Mouse (Mus musculus) CD8-positive naive resting alpha-beta T cell, adult 57 days (primary cell): ENCODE results near the gene Gm28998. TPM values are rescaled to one million over a fixed set of nuclear protein-coding genes. Genes with fewer than 3 reads are reported as not detected.

ENCODE experiments used
- total RNA-seq: library from RNA; stranded (reverse); gene quantifications from one replicate; pipeline ENCODE4 v1.2.4, GENCODE M21; 2023

Gene Gm28998
- not detected for total RNA-seq

GRCm38 (mm10) chrY:7253487-7253886 is at the start of gene Gm28998:
Gene Gm28998, plus strand, starts transcription at chrY:7253787.

Other genes starting within 250 kb of the Gm28998 start
- not detected for gene Gm21244, start 84.5 kb upstream of the Gm28998 start, total RNA-seq
- gene Gm21788, start 151.2 kb downstream of the Gm28998 start, total RNA-seq: not detected